Mouse (Mus musculus) gastrocnemius, adult 18-20 months (tissue): ENCODE results near the gene Nadk2. TPM values are rescaled to one million over a fixed set of nuclear protein-coding genes. Genes with fewer than 3 reads are reported as not detected.
A peak's percentile ranks its signal among the peaks of the same experiment; 100 is the strongest.

ENCODE experiments used
- DNase-seq: peaks from one replicate; pipeline ENCODE4 v3.0.0; 2021; ENCODE audit warnings: low spot score
- long read RNA-seq, 2 experiments: library from polyadenylated mRNA; stranded (forward); transcript quantifications; one replicate each; pipeline ENCODE4 v2.0.0; 2021
- total RNA-seq, 2 experiments: library from RNA; stranded (reverse); gene quantifications; 2 replicates each; pipeline ENCODE4 v1.2.3; 2021

Gene Nadk2
- total RNA-seq: 10 to 100 TPM; 37.0 to 37.7 TPM
- long read RNA-seq, experiment 1, full-length matches to known transcripts: 34 of 71 reads
- long read RNA-seq, experiment 1, partial matches to known transcripts: 5 of 71 reads
- long read RNA-seq, experiment 1, other reads (novel, unspliced or antisense): 32 of 71 reads
- long read RNA-seq, experiment 2, full-length matches to known transcripts: 25 of 54 reads
- long read RNA-seq, experiment 2, partial matches to known transcripts: 5 of 54 reads
- long read RNA-seq, experiment 2, other reads (novel, unspliced or antisense): 24 of 54 reads

GRCm38 (mm10) chr15:9070912-9071555, at the start of gene Nadk2:
TSS of gene Nadk2 (plus strand) at chr15:9071260.
- peak; percentile 99 for DNase-seq

- no peak for DNase-seq
Measured at GRCm38 (mm10) chr15:9055704-9056103, 15.4 kb upstream of the Nadk2 start.

GRCm38 (mm10) chr15:9059856-9060255, 11.2 kb upstream of the Nadk2 start:
- DNase-seq: no peak

- DNase-seq: no peak
Measured at GRCm38 (mm10) chr15:9061150-9061882, 9.7 kb upstream of the Nadk2 start.

- no peak for DNase-seq
Measured at GRCm38 (mm10) chr15:9068881-9069280, 2.2 kb upstream of the Nadk2 start.

GRCm38 (mm10) chr15:9070353-9070752, 707 bp upstream of the Nadk2 start:
- no peak for DNase-seq

- peak; percentile 34 for DNase-seq
Measured at GRCm38 (mm10) chr15:9071556-9072544, 790 bp downstream of the Nadk2 start.

- peak; percentile 39 for DNase-seq
Measured at GRCm38 (mm10) chr15:9072630-9073029, 1.6 kb downstream of the Nadk2 start.

GRCm38 (mm10) chr15:9073067-9073608, 2.1 kb downstream of the Nadk2 start:
- DNase-seq: no peak

GRCm38 (mm10) chr15:9073684-9074083, 2.6 kb downstream of the Nadk2 start:
- DNase-seq: no peak

GRCm38 (mm10) chr15:9074139-9074538, 3.1 kb downstream of the Nadk2 start:
- DNase-seq: no peak

GRCm38 (mm10) chr15:9074671-9075070, 3.6 kb downstream of the Nadk2 start:
- no peak for DNase-seq

- DNase-seq: no peak
Measured at GRCm38 (mm10) chr15:9075608-9076200, 4.6 kb downstream of the Nadk2 start.

- DNase-seq: no peak
Measured at GRCm38 (mm10) chr15:9078481-9079300, 7.6 kb downstream of the Nadk2 start.

- no peak for DNase-seq
Measured at GRCm38 (mm10) chr15:9079626-9080025, 8.6 kb downstream of the Nadk2 start.

- no peak for DNase-seq
Measured at GRCm38 (mm10) chr15:9080206-9080605, 9.1 kb downstream of the Nadk2 start.

- no peak for DNase-seq
Measured at GRCm38 (mm10) chr15:9081294-9081693, 10.2 kb downstream of the Nadk2 start.

- no peak for DNase-seq
Measured at GRCm38 (mm10) chr15:9082753-9083152, 11.7 kb downstream of the Nadk2 start.

- DNase-seq: no peak
Measured at GRCm38 (mm10) chr15:9086813-9087212, 15.8 kb downstream of the Nadk2 start.

GRCm38 (mm10) chr15:9087421-9087820, 16.4 kb downstream of the Nadk2 start:
- DNase-seq: no peak
